Mouse (Mus musculus) limb, embryonic 13.5 days (tissue): ENCODE results near the gene Vcan. TPM values are rescaled to one million over a fixed set of nuclear protein-coding genes. Genes with fewer than 3 reads are reported as not detected.
"Not testable (repeated sequence)": the region's sequence is repeated elsewhere in the genome, so short reads cannot be mapped to it uniquely, and the experiment has no call there.

Experiments used
- ATAC-seq: fragments of 200-750 bp; cut with Nextera tagmentation; 2 replicates; pipeline ENCODE4 v1.8.0; 2017; ENCODE audit warnings: low read depth, moderate number of reproducible peaks, moderate TSS enrichment; ENCODE audit not compliant: low FRiP score
- H3K27ac ChIP-seq: fragments of 300-500 bp; sonication (generic); 2 replicates; pipeline ENCODE4 v1.5.1; 2015; ENCODE audit warnings: inconsistent platforms, mild to moderate bottlenecking, moderate library complexity
- H3K27me3 ChIP-seq: fragments of 300-500 bp; sonication (generic); 2 replicates; pipeline ENCODE4 v1.6.1; 2015; ENCODE audit warnings: mild to moderate bottlenecking, inconsistent platforms
- H3K36me3 ChIP-seq: fragments of 300-500 bp; sonication (generic); 2 replicates; pipeline ENCODE4 v1.6.1; 2015; ENCODE audit warnings: inconsistent platforms, mild to moderate bottlenecking, moderate library complexity
- H3K4me1 ChIP-seq: fragments of 300-500 bp; sonication (generic); 2 replicates; pipeline ENCODE4 v1.6.1; 2015; ENCODE audit warnings: inconsistent platforms
- H3K4me2 ChIP-seq: fragments of 300-500 bp; sonication (generic); replicated peaks from 2 replicates; pipeline ENCODE4 v1.6.1; 2015; ENCODE audit warnings: inconsistent platforms, mild to moderate bottlenecking, moderate library complexity
- H3K4me3 ChIP-seq: fragments of 300-500 bp; sonication (generic); 2 replicates; pipeline ENCODE4 v1.5.1; 2015; ENCODE audit warnings: moderate library complexity, mild to moderate bottlenecking, inconsistent platforms
- H3K9ac ChIP-seq: fragments of 300-500 bp; sonication (generic); 2 replicates; pipeline ENCODE4 v1.6.1; 2015; ENCODE audit warnings: mild to moderate bottlenecking, inconsistent platforms
- H3K9me3 ChIP-seq: fragments of 300-500 bp; sonication (generic); 2 replicates; pipeline ENCODE4 v1.6.1; 2016; ENCODE audit warnings: inconsistent platforms
- WGBS: fragments of 180-500 bp; shearing (Covaris S2); methylation state at CpG from one replicate; pipeline ENCODE4 v1.1.7; 2015; 5-methylcytosine and 5-hydroxymethylcytosine counted together
- polyA plus RNA-seq: library from polyadenylated mRNA; unstranded; fragments of >200 nt; fragmentation: Nextera tagmentation; extraction: Ambion mirVana; gene quantifications from 2 replicates; pipeline ENCODE4 v1.2.1, GENCODE M21; 2015

The Vcan gene
- polyA plus RNA-seq = 141 and 144 TPM in 2 replicates

GRCm38 (mm10) chr13:89741766-89742685 is at the start of gene Vcan:
TSS of gene Vcan (minus strand) at chr13:89742509.
- Histone ChIP-seq H3K36me3 (no peaks in the 10 kb centered on the region), H3K9ac (peak within 1 kb of the TSS; percentile 94), H3K9me3 (no peaks in the 10 kb centered on the region), H3K4me2 (peak within 1 kb of the TSS; percentile 85), H3K4me1 (peaks cover 24% of the 10 kb centered on the region), H3K27me3 (no peaks in the 10 kb centered on the region), H3K27ac (peak within 1 kb of the TSS; percentile 96), H3K4me3 (peak within 1 kb of the TSS; percentile 80)
- under 1% methylated on average over 40 of the region's 40 CpGs for WGBS
- peak; percentile 68 for ATAC-seq

GRCm38 (mm10) chr13:89791475-89791874 is 49.2 kb upstream of the Vcan start:
- no peak overlapping the region for H3K27ac ChIP-seq
- no peak overlapping the region for H3K4me2 ChIP-seq
- H3K4me1 ChIP-seq = no peaks in the 10 kb centered on the region
- no peaks in the 10 kb centered on the region for H3K36me3 ChIP-seq
- no peaks in the 10 kb centered on the region for H3K27me3 ChIP-seq
- H3K4me3 ChIP-seq = no peak overlapping the region
- no peak for ATAC-seq
- H3K9ac ChIP-seq = no peak overlapping the region
- H3K9me3 ChIP-seq = no peaks in the 10 kb centered on the region
- WGBS = 63% methylated on average over 5 of the region's 5 CpGs

- Histone ChIP-seq H3K27ac (no peak overlapping the region), H3K4me2 (no peak overlapping the region), H3K36me3 (no peaks in the 10 kb centered on the region), H3K4me3 (no peak overlapping the region), H3K9ac (no peak overlapping the region), H3K27me3 (no peaks in the 10 kb centered on the region), H3K4me1 (no peaks in the 10 kb centered on the region), H3K9me3 (no peaks in the 10 kb centered on the region)
- WGBS = 70% methylated on average over 2 of the region's 2 CpGs
- no peak for ATAC-seq
Observed at GRCm38 (mm10) chr13:89782886-89783285, 40.6 kb upstream of the Vcan start.

GRCm38 (mm10) chr13:89780276-89780675 is 38.0 kb upstream of the Vcan start:
- Histone ChIP-seq H3K9me3 (no peaks in the 10 kb centered on the region), H3K36me3 (no peaks in the 10 kb centered on the region), H3K9ac (no peak overlapping the region), H3K27me3 (no peaks in the 10 kb centered on the region), H3K4me2 (no peak overlapping the region), H3K27ac (no peak overlapping the region), H3K4me1 (no peaks in the 10 kb centered on the region), H3K4me3 (no peak overlapping the region)
- WGBS = 59% methylated on average over 3 of the region's 3 CpGs
- no peak for ATAC-seq

- H3K4me3 ChIP-seq = no peak overlapping the region
- H3K27me3 ChIP-seq = no peaks in the 10 kb centered on the region
- no peak overlapping the region for H3K4me2 ChIP-seq
- no peaks in the 10 kb centered on the region for H3K4me1 ChIP-seq
- H3K9ac ChIP-seq = no peak overlapping the region
- H3K27ac ChIP-seq = no peak overlapping the region
- ATAC-seq = no peak
- H3K9me3 ChIP-seq = no peaks in the 10 kb centered on the region
- no peaks in the 10 kb centered on the region for H3K36me3 ChIP-seq
- WGBS = 53% methylated on average over 7 of the region's 7 CpGs
Observed at GRCm38 (mm10) chr13:89779208-89779911, 37.1 kb upstream of the Vcan start.

- no peaks in the 10 kb centered on the region for H3K9me3 ChIP-seq
- WGBS = 83% methylated on average over 1 of the region's 1 CpGs
Observed at GRCm38 (mm10) chr13:89777764-89778163, 35.5 kb upstream of the Vcan start.

GRCm38 (mm10) chr13:89777146-89777545 is 34.8 kb upstream of the Vcan start:
- Histone ChIP-seq H3K27me3 (no peaks in the 10 kb centered on the region), H3K27ac (no peak overlapping the region), H3K4me3 (no peak overlapping the region), H3K4me2 (no peak overlapping the region), H3K36me3 (no peaks in the 10 kb centered on the region), H3K9me3 (no peaks in the 10 kb centered on the region), H3K9ac (no peak overlapping the region), H3K4me1 (no peaks in the 10 kb centered on the region)
- no peak for ATAC-seq
- WGBS = 88% methylated on average over 1 of the region's 1 CpGs

More at GRCm38 (mm10) chr13:89777764-89778163, 35.5 kb upstream of the Vcan start:
- Histone ChIP-seq H3K4me3 (no peak overlapping the region), H3K4me1 (no peaks in the 10 kb centered on the region), H3K36me3 (no peaks in the 10 kb centered on the region), H3K27ac (no peak overlapping the region), H3K27me3 (no peaks in the 10 kb centered on the region), H3K9ac (no peak overlapping the region), H3K4me2 (no peak overlapping the region)
- no peak for ATAC-seq

- no peak overlapping the region for H3K27ac ChIP-seq
- no peak overlapping the region for H3K4me3 ChIP-seq
- H3K4me2 ChIP-seq = no peak overlapping the region
- H3K9me3 ChIP-seq = no peaks in the 10 kb centered on the region
- no peak overlapping the region for H3K9ac ChIP-seq
- no peak for ATAC-seq
- 0 out of 2 replicates have a peak, but pooled peaks cover 3% of the 10 kb centered on the region for H3K4me1 ChIP-seq
- WGBS = 64% methylated on average over 1 of the region's 1 CpGs
- H3K36me3 ChIP-seq = no peaks in the 10 kb centered on the region
- H3K27me3 ChIP-seq = no peaks in the 10 kb centered on the region
Observed at GRCm38 (mm10) chr13:89766551-89766950, 24.2 kb upstream of the Vcan start.

- 0 out of 2 replicates have a peak, but pooled peaks cover 3% of the 10 kb centered on the region for H3K4me1 ChIP-seq
- H3K4me2 ChIP-seq = no peak overlapping the region
- H3K4me3 ChIP-seq = no peak overlapping the region
- H3K27me3 ChIP-seq = no peaks in the 10 kb centered on the region
- no peaks in the 10 kb centered on the region for H3K9me3 ChIP-seq
- H3K27ac ChIP-seq = no peak overlapping the region
- ATAC-seq = no peak
- no peaks in the 10 kb centered on the region for H3K36me3 ChIP-seq
- H3K9ac ChIP-seq = no peak overlapping the region
- 70% methylated on average over 3 of the region's 3 CpGs for WGBS
Observed at GRCm38 (mm10) chr13:89765966-89766365, 23.7 kb upstream of the Vcan start.

- ATAC-seq = no peak
- H3K4me1 ChIP-seq = 0 out of 2 replicates have a peak, but pooled peaks cover 3% of the 10 kb centered on the region
- no peak overlapping the region for H3K27ac ChIP-seq
- 84% methylated on average over 3 of the region's 3 CpGs for WGBS
- H3K9me3 ChIP-seq = no peaks in the 10 kb centered on the region
- no peak overlapping the region for H3K9ac ChIP-seq
- H3K4me3 ChIP-seq = no peak overlapping the region
- no peaks in the 10 kb centered on the region for H3K36me3 ChIP-seq
- H3K4me2 ChIP-seq = no peak overlapping the region
- H3K27me3 ChIP-seq = no peaks in the 10 kb centered on the region
Observed at GRCm38 (mm10) chr13:89762339-89762738, 20.0 kb upstream of the Vcan start.

- no peaks in the 10 kb centered on the region for H3K27me3 ChIP-seq
- H3K4me2 ChIP-seq = no peak overlapping the region
- H3K9ac ChIP-seq = no peak overlapping the region
- H3K9me3 ChIP-seq = no peaks in the 10 kb centered on the region
- H3K4me1 ChIP-seq = no peaks in the 10 kb centered on the region
- H3K4me3 ChIP-seq = no peak overlapping the region
- ATAC-seq = no peak
- no peak overlapping the region for H3K27ac ChIP-seq
- H3K36me3 ChIP-seq = no peaks in the 10 kb centered on the region
Observed at GRCm38 (mm10) chr13:89756347-89756746, 14.0 kb upstream of the Vcan start.

- WGBS = 30% methylated on average over 3 of the region's 3 CpGs
- ATAC-seq = not testable (repeated sequence)
Observed at GRCm38 (mm10) chr13:89750562-89750961, 8.3 kb upstream of the Vcan start.

More at GRCm38 (mm10) chr13:89750562-89750961, 8.3 kb upstream of the Vcan start:
- not testable (repeated sequence) for H3K4me1 ChIP-seq, H3K27me3 ChIP-seq, H3K27ac ChIP-seq, H3K4me3 ChIP-seq, H3K9me3 ChIP-seq, H3K9ac ChIP-seq, H3K4me2 ChIP-seq, H3K36me3 ChIP-seq
